Mouse (Mus musculus) left cerebral cortex, adult 2 months (tissue): Measurements from ENCODE around the gene Cul1. TPM values are rescaled to one million over a fixed set of nuclear protein-coding genes. Genes with fewer than 3 reads are reported as not detected.

Source experiments
- DNase-seq, 2 experiments: peaks; one replicate each; pipeline ENCODE4 v3.0.0; 2021 to 2022; ENCODE audit warnings: low spot score in 2 of 2, mixed read lengths in 1 of 2; ENCODE audit errors: extremely low spot score in 1 of 2
- H3K27ac ChIP-seq: fragments of 200-600 bp; 2 replicates; pipeline ENCODE4 v1.8.1; 2022
- H3K4me3 ChIP-seq: fragments of 200-600 bp; 2 replicates; pipeline ENCODE4 v1.8.1; 2022
- CTCF ChIP-seq: fragments of 200-600 bp; IDR thresholded peaks from 2 replicates; pipeline ENCODE4 v1.8.1; 2022; ENCODE audit warnings: antibody characterized with exemption, mild to moderate bottlenecking, moderate library complexity
- intact Hi-C: fragments of 180-260 bp; cut with DNase I; formaldehyde crosslinking; loops from one replicate; pipeline ENCODE4 v1.15.1; 2025
- total RNA-seq, 2 experiments: library from RNA; stranded (reverse); gene quantifications; 2 replicates each; pipeline ENCODE4 v1.2.3; 2021

Cul1 gene
- total RNA-seq, 2 experiments from 2014 or later: 115 to 124 TPM

DNA sequence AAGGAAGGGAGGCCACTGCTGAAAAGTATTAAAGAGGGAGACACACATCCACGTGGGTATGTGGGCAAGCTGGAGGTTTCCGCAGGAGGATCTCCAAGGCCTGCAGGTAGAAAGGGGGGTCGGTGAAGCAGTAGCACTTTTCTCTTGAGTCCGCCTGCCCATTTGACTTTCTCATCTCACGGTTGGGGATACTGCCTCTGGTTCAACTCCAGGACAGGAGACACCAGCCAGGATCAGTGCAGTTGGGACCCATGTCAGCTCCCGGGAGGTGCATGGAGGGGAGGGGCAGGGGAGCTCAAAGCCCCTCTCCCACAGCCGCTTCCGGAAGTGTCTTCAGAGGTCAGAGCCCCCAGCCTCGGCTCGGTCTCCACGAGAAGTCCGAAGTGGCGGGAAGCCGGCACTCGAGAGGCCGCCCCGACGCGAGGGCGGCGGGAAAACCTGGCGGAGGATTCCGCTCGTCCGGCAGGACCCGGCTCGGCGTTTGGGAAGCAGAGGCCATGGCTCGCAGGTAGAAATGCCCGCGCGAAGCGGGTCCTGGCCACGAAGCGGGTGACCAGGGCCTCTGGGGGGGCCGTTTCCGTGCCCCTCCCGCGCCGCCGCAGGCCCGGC, 428 bp downstream of the Cul1 start:
- H3K4me3 ChIP-seq: peak overlapping the region; percentile 99
- intact Hi-C loops: loop anchor here (5.0 kb wide), 1 partner anchor 51 kb away; no protein-coding TSS in a partner anchor
- H3K27ac ChIP-seq: peak overlapping the region; percentile 98
- no peak for TF ChIP-seq CTCF
- DNase-seq: peak in 1 of 2 experiments; percentile 53

DNA sequence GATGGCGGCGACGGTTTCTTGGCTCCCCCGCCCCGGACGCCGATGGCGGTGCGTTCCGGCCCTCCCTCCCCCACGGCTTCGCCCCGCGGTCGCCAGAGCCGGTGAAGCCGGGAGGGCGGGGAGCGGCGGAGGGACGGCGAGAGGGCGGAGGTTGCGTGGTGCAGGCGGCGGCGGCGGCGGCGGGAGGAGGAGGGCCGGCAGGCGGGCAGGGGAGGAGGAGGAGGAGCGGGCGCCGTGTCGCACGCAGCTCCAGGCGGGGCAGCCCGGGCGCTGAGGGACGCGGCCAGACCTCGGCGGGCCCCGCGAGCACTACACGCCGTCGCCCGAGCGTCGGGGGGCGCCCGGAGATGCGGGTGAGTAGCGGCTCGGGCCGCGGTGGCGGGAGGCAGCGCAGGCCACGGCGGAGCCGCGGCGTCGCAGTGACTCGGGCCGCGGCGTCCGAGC, 955 bp downstream of the Cul1 start:
- peak overlapping the region; percentile 98 for H3K27ac ChIP-seq
- no peak; the same call in 1 of the 2 replicates for TF ChIP-seq CTCF
- intact Hi-C loops: loop anchor here (5.0 kb wide), 1 partner anchor 52 kb away; no protein-coding TSS in a partner anchor
- H3K4me3 ChIP-seq: peak overlapping the region; percentile 99
- DNase-seq: peak; percentile 72 to 77

DNA sequence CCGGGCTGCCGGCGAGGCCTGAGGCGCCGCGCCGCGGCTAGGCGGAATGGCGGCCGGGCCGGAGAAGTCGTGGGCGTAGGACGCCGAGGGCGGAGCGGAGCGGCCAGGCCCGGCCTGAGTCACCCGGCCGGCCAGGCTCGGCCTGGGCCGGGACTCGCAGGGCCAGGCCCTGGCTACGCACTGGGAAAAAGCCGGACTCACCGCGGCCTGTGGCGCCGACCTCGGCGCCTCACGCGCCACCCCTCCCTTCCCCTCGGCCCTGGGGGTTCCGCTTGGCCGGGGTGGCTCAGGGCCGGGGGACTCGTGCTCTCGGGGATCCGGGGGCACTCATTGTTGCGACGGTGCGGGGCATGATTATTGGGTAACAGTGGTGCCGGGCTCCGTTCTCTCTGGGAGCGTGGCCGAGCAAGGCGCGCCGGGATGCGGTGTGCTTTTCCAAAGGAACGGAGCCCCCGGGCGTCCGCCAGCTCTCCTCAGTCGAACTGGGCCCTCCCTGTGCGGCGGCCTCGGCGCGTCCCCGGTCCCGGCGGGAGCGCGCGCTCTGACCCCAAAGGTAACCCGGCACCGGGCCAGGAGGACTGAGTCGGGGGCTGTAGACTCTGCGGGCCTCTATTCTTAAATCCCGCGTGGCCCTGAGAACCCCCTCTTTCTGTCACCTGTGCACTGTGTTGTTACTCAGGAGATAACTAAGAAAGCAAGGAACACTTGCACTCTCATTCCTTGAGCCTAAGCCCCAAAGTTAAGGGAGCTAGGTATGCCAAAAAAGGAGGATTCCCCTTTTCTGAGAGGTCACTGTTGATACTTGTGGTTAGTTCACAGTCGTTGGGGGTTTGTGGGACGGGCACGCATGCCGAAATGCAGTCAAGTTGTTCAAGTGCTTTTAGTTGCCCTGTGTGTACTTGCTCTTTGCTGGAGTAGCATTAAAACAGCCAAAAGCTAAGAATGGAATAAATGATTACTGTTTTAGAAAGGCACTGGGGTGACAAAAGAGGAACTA, 1.7 kb downstream of the Cul1 start:
- intact Hi-C loops: loop anchor here (5.0 kb wide), 2 partner anchors 53 to 138 kb away; no protein-coding TSS in a partner anchor
- peak overlapping the region; percentile 98 for H3K27ac ChIP-seq
- H3K4me3 ChIP-seq: peak overlapping the region; percentile 99
- no peak for TF ChIP-seq CTCF
- DNase-seq: peak; percentile 48 to 64

DNA sequence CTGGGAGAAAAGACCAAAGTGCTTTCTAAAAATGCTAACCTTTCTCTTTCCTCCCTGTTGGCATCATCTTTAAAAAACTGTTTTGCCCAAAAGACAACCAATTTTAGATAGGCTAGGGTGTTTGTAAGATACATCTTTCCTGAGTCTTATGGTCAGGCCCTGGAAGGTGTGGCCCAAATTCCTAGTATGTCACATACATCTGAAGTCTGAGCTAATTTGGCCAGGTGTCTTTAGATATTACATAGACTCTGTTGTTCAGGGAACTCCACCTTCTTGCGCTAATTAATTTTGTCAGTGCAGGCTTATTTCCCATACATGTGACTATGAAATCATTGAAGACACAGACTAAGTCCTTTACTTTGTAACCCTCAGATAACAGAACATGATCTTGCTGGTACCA, 2.6 kb downstream of the Cul1 start:
- no peak for DNase-seq
- TF ChIP-seq CTCF: no peak
- H3K27ac ChIP-seq: peak overlapping the region; percentile 98; the same call in 1 of the 2 replicates
- intact Hi-C loops: loop anchor here (5.0 kb wide), 1 partner anchor 139 kb away; no protein-coding TSS in a partner anchor
- H3K4me3 ChIP-seq: peak overlapping the region; percentile 99

DNA sequence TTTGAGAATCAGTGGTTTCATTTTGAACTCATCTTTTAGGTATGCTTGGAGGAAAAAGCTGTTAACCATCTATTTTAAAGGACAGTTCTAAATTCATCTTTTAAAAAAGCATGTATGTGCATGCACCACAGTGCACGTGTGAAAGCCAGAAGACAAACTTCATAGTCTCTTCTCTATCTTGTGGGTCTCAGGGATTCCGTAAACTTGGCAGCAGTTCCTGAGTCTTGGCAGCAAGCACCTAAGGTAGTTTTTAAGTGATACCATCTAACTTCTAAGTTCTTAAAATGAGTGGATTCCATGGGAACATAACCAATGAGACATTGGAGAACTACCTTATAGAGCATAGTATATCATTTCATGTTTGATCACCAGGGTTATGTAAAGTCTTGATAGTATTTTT, 3.7 kb downstream of the Cul1 start:
- intact Hi-C loops: loop anchor here (5.0 kb wide), 1 partner anchor 140 kb away; no protein-coding TSS in a partner anchor
- Histone ChIP-seq H3K27ac (no peak overlapping the region), H3K4me3 (no peak overlapping the region)
- no peak for TF ChIP-seq CTCF
- DNase-seq: no peak

DNA sequence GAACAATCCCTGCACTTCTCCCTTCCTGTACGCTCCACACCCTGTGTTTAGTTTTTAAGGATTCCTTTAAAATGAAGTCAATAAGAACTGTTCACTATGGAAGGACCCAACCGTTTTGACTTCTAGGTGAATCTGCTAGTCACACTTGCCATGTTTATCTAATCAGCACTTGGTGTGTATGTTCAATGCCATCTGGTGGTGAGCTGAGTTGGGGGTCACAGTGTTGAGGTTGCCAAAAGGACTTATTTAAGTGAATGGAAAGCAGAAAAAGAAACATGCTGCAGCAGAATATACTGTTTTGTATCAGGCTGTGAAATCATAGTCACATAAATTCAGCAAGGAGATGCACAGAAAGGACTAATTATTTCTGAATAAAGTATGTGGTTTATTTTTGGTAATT, 12.2 kb downstream of the Cul1 start:
- no peak for DNase-seq
- TF ChIP-seq CTCF: no peak; the same call in none of the 2 replicates
- Histone ChIP-seq H3K27ac (no peak overlapping the region), H3K4me3 (no peak overlapping the region)
- intact Hi-C loops: no loop called here

DNA sequence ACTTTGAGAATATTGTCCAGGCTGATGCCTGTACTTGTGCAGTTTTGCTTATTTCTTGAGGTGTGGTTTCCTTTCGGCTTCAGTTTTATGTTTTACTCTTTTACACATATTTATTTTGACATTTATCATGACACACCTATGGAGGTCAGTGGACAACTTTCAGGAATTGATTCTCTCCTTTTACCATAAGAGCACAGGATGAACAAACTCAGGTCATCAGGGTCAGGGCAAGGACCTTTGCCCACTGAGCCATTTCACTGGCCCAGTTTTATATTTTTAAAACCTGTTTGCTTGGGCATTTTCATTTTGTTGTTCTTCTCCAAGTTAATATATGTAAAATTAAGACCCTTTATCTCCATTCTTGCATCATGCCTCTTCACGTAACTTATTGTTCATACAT, 13.3 kb downstream of the Cul1 start:
- Histone ChIP-seq H3K4me3 (no peak overlapping the region), H3K27ac (no peak overlapping the region)
- TF ChIP-seq CTCF: no peak
- intact Hi-C loops: no loop called here
- DNase-seq: no peak

DNA sequence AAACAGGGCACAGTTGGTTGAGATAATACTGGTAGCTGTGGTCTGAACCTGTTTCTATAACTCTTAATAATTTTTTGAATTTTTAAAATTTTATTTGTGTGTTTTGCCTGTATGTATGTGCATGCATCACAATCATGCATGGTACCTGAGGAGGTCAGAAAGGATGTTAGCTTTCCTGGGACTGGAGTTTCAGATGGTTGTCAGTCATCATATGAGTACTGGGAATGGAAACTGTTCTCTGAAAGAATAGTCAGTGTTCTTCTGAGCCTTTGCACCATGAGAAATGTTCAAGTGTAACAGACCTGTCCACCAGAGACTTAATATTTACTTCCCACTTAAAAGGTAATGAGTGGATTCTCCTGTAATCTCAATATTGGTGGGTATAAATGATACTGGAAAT, 13.9 kb downstream of the Cul1 start:
- no peak for TF ChIP-seq CTCF
- H3K27ac ChIP-seq: no peak overlapping the region
- intact Hi-C loops: no loop called here
- no peak overlapping the region for H3K4me3 ChIP-seq
- DNase-seq: no peak

DNA sequence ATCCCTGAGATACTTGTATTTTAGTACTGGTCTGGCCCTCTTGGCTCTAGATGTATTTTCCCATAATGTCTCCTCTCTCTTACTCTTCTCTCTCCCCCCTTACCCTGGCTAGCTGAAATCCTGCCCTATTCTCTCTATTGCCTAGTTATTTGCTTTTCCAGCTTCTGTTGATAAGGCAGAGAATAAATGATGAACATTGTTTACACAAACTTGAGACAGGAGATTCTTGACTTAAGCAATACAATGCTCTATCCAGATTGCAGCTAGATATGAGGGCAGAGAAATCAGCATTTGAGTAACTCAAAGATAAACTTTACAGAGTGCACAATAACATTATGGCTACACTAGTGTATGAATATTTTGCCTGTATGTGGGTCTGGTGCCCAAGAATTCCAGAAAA, 16.6 kb downstream of the Cul1 start:
- intact Hi-C loops: no loop called here
- H3K27ac ChIP-seq: no peak overlapping the region
- no peak for TF ChIP-seq CTCF
- DNase-seq: no peak
- no peak overlapping the region for H3K4me3 ChIP-seq

DNA sequence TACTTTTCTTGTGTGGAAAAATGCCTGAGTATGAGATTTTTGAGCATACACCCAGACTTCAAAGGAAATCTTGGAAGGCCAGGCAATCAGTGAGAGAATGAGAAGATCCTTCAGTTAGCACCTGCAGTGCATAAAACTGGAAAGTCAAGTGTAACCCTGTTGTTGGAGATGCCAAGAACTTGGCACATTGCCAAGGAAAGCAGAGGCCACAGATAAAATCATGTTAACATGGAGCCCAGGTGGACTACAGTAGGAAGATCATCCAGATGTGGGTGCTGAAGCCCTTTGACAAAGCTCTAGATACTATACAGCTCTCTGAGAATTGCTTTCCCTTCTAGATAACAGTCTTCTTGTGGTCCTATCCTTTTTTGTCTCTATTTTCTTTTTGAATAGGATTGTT, 19.2 kb downstream of the Cul1 start:
- DNase-seq: no peak
- no peak overlapping the region for H3K4me3 ChIP-seq
- intact Hi-C loops: no loop called here
- TF ChIP-seq CTCF: no peak
- no peak overlapping the region for H3K27ac ChIP-seq

DNA sequence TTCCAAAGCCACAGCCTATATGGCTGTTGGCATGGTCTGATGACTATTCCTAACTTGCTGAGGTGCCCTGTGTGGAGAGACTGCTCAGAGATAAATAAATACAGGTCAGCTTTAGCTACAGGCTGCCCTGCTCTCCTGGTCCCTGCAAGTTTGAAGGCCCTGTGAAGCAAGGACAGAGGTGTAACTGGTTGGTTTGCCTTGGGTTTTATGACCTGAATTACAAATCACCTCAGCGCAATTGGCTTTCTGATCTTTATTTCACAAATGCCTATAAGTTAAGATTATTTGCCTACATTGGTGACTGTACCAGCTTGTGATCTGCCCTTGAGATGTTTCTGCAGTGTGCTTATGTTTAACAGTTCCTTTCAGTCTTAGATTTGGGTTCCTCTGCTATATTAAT, 28.8 kb downstream of the Cul1 start:
- H3K27ac ChIP-seq: no peak overlapping the region
- H3K4me3 ChIP-seq: no peak overlapping the region
- DNase-seq: no peak
- TF ChIP-seq CTCF: no peak
- intact Hi-C loops: no loop called here

DNA sequence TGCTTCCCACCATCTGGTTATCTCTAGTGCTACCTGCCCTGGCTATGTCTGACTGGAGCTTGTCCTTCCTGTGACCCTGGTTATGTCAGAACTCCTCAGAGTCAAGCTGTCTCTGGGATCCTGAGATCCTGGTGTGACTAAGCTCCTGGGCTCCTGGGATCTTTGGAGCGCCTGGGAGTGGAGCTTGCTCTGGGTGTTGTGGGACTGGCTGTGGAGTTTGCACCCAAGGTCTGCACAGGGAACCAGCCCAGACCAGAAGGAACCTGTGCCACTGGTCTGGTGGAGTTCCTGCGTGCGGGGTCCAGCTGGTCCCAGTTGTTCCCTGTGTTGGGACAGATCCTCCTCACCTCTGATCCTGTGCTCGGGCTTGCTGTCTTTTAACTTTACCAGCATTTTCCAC, 41.4 kb downstream of the Cul1 start:
- intact Hi-C loops: no loop called here
- H3K4me3 ChIP-seq: no peak overlapping the region
- TF ChIP-seq CTCF: no peak
- DNase-seq: no peak
- no peak overlapping the region for H3K27ac ChIP-seq
